Mouse (Mus musculus) granulocyte monocyte progenitor cell, adult 5-6 weeks (primary cell): ENCODE measurements around the gene Cdv3. TPM values are rescaled to one million over a fixed set of nuclear protein-coding genes. Genes with fewer than 3 reads are reported as not detected.

ENCODE experiments used
- ATAC-seq: replicated peaks from 2 replicates; pipeline ENCODE4 v1.8.0; 2016; ENCODE audit warnings: mild to moderate bottlenecking, moderate TSS enrichment, inconsistent platforms; ENCODE audit not compliant: poor library complexity, severe bottlenecking
- total RNA-seq, 2 experiments: library from RNA; stranded (forward) in 1 of 2; stranded (reverse) in 1 of 2; fragments of 200-712, 200-1000 nt in 1 of 2; fragments of >200 nt in 1 of 2; fragmentation: Nextera tagmentation in 1 of 2; gene quantifications; 2 replicates each; pipeline ENCODE4 v1.2.3; 2014 to 2017

Cdv3 gene
- total RNA-seq, 2 experiments from 2014 or later, result 111 to 171 TPM

DNA sequence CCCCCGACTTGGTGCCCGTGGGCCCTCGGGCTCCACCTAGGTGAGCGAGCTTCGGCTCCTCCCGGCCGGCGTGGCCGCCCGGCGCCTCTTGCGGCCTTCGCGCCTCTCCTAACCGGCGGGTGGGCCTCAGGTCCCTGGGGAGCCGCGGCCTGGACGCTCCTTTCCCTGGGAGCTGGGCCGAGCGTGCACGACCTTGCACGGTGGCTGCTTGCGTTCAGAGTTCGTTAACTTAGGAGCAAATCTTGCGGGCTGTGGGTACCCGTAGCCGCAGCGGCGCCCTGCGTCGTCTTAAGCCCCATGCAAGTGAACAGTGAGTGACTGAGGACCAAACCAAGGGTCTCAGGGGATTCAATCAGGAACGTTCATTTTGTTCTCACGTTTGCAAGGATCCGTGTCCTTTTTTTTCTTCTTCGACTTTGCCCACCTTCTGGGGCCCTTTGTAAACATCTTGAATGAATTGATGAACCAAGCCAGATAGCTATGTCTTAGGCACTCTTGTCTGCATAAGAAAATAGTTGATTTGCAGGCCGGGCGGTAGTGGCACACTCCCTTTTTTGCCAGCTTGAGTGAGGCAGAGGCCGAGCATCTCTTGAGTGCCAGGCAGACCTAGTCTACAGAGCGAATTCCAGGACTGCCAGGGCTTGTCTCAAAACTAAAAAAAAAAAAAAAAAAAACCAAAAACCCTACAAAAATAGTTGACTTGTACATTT is 60.2 kb downstream of the Cdv3 start:
- peak; percentile 31 for ATAC-seq

DNA sequence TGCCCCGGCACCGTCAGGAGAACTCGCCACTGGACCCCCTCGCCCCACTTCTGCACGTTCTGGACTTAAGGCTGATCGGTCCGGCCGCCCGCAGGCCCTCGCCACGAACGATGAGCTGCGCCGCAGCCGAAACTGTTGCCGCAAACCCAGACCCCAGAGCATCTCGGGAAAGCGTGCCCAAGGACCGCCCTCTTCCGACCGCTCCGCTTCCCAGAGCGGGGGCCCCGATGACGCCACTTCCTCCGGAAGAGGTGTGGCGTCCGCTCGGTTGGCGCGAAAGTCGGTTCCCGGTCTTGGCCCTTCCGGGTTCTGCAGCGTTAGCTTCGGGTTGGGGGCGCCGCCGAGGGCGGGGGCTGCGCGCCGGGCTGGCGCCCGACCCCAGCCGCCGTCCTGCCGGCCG is 60.7 kb downstream of the Cdv3 start, which contains the start of the genes 1300017J02Rik and Topbp1:
1300017J02Rik (minus strand) TSS at position 156 of the 400 bp plus-strand sequence.
Topbp1 (plus strand) TSS at position 289 of the 400 bp plus-strand sequence.
- peak; percentile 97 for ATAC-seq

Other genes with a start within 250 kb of the Cdv3 start
- 34.0 and 34.8 TPM in 2 replicates for gene Srprb, start 163.7 kb downstream of the Cdv3 start, total RNA-seq (2014; fragmentation: Nextera tagmentation)
- 24.4 and 24.6 TPM in 2 replicates for gene Srprb, start 163.7 kb downstream of the Cdv3 start, total RNA-seq (2017)
- gene Gm20425, start 135.5 kb downstream of the Cdv3 start, total RNA-seq (2014; fragmentation: Nextera tagmentation), result 0.17 TPM in 1 of 2 replicates, not detected in the other
- gene Gm20425, start 135.5 kb downstream of the Cdv3 start, total RNA-seq (2017), result 1.4 TPM in 1 of 2 replicates, not detected in the other
- gene Trf, start 135.4 kb downstream of the Cdv3 start, total RNA-seq (2014; fragmentation: Nextera tagmentation), result 83.7 and 112 TPM in 2 replicates
- 98.7 and 115 TPM in 2 replicates for gene Trf, start 135.4 kb downstream of the Cdv3 start, total RNA-seq (2017)
- gene 1300017J02Rik, start 60.8 kb downstream of the Cdv3 start, total RNA-seq (2014; fragmentation: Nextera tagmentation), result not detected in 2 replicates
- gene 1300017J02Rik, start 60.8 kb downstream of the Cdv3 start, total RNA-seq (2017), result 0.04 TPM in 1 of 2 replicates, not detected in the other
- gene Topbp1, start 60.6 kb downstream of the Cdv3 start, total RNA-seq (2014; fragmentation: Nextera tagmentation), result 154 and 214 TPM in 2 replicates
- 211 and 230 TPM in 2 replicates for gene Topbp1, start 60.6 kb downstream of the Cdv3 start, total RNA-seq (2017)
- gene Bfsp2, start 114.6 kb upstream of the Cdv3 start, total RNA-seq (2014; fragmentation: Nextera tagmentation), result 3.1 TPM in 1 of 2 replicates, not detected in the other
- gene Bfsp2, start 114.6 kb upstream of the Cdv3 start, total RNA-seq (2017), result 1.2 TPM in 1 of 2 replicates, not detected in the other